Mouse (Mus musculus) ES-Bruce4 (cell line): Measurements from ENCODE around the gene Stpg4. TPM values are rescaled to one million over a fixed set of nuclear protein-coding genes. Genes with fewer than 3 reads are reported as not detected.

Experiments used
- H3K27ac ChIP-seq: 2 replicates; pipeline ENCODE4 v1.5.1; 2012; ENCODE audit warnings: low read length, inconsistent platforms; ENCODE audit not compliant: insufficient read depth
- H3K27me3 ChIP-seq: 2 replicates; pipeline ENCODE4 v1.6.1; 2012; ENCODE audit warnings: mild to moderate bottlenecking, low read length, inconsistent platforms; ENCODE audit not compliant: control insufficient read depth, poor library complexity, insufficient read depth, severe bottlenecking
- H3K36me3 ChIP-seq: 2 replicates; pipeline ENCODE4 v1.6.1; 2012; ENCODE audit warnings: inconsistent platforms, mild to moderate bottlenecking, low read length, moderate library complexity; ENCODE audit not compliant: control insufficient read depth, poor library complexity, insufficient read depth, severe bottlenecking
- H3K4me1 ChIP-seq: one replicate; pipeline ENCODE4 v1.8.1; 2011; ENCODE audit warnings: low read length; ENCODE audit not compliant: control insufficient read depth, insufficient read depth
- H3K4me3 ChIP-seq: 2 replicates; pipeline ENCODE4 v1.5.1; 2011; ENCODE audit warnings: low read depth, mild to moderate bottlenecking, low read length
- H3K9ac ChIP-seq: 2 replicates; pipeline ENCODE4 v1.6.1; 2012; ENCODE audit warnings: low read depth, mild to moderate bottlenecking, inconsistent platforms; ENCODE audit not compliant: poor library complexity, severe bottlenecking
- H3K9me3 ChIP-seq: replicated peaks from 2 replicates; pipeline ENCODE4 v1.6.1; 2012; ENCODE audit warnings: mild to moderate bottlenecking, low read length, inconsistent platforms; ENCODE audit not compliant: control insufficient read depth, poor library complexity, insufficient read depth, severe bottlenecking
- CTCF ChIP-seq: IDR thresholded peaks from one replicate; pipeline ENCODE4 v1.8.1; 2011; ENCODE audit warnings: low read depth, low read length
- EP300 ChIP-seq: IDR thresholded peaks from 2 replicates; pipeline ENCODE4 v1.6.1; 2011; ENCODE audit warnings: low read depth, low read length; ENCODE audit not compliant: insufficient read depth
- POLR2A ChIP-seq: IDR thresholded peaks from one replicate; pipeline ENCODE4 v1.8.1; 2011; ENCODE audit warnings: low read length; ENCODE audit not compliant: insufficient read depth
- polyA plus RNA-seq: library from polyadenylated mRNA; stranded (reverse); fragments of >200 nt; gene quantifications from 2 replicates; pipeline ENCODE4 v1.2.4, GENCODE M21; 2011; ENCODE audit warnings: low read depth; ENCODE audit not compliant: missing spikeins, insufficient read depth, insufficient read length

Gene Stpg4
- polyA plus RNA-seq, 1 experiment = not detected

GRCm38 (mm10) chr17:87375941-87376511 is 51.5 kb downstream of the Stpg4 start:
- H3K4me1 ChIP-seq = peaks cover 8% of the 10 kb centered on the region
- no peak for TF ChIP-seq POLR2A
- no peak for TF ChIP-seq CTCF
- no peak for TF ChIP-seq EP300
- H3K9ac ChIP-seq = no peak overlapping the region
- H3K9me3 ChIP-seq = no peaks in the 10 kb centered on the region
- no peak overlapping the region for H3K4me3 ChIP-seq
- no peak overlapping the region for H3K27ac ChIP-seq
- no peaks in the 10 kb centered on the region for H3K27me3 ChIP-seq
- H3K36me3 ChIP-seq = no peaks in the 10 kb centered on the region

GRCm38 (mm10) chr17:87373327-87373726 is 54.2 kb downstream of the Stpg4 start:
- H3K9me3 ChIP-seq = no peaks in the 10 kb centered on the region
- H3K4me3 ChIP-seq = no peak overlapping the region
- no peak for TF ChIP-seq EP300
- no peaks in the 10 kb centered on the region for H3K27me3 ChIP-seq
- H3K9ac ChIP-seq = no peak overlapping the region
- H3K4me1 ChIP-seq = peaks cover 6% of the 10 kb centered on the region
- no peaks in the 10 kb centered on the region for H3K36me3 ChIP-seq
- no peak overlapping the region for H3K27ac ChIP-seq

- H3K4me1 ChIP-seq = peaks cover 2% of the 10 kb centered on the region
- no peaks in the 10 kb centered on the region for H3K27me3 ChIP-seq
- no peak overlapping the region for H3K9ac ChIP-seq
- no peaks in the 10 kb centered on the region for H3K9me3 ChIP-seq
- no peak overlapping the region for H3K27ac ChIP-seq
- no peak overlapping the region for H3K4me3 ChIP-seq
- no peaks in the 10 kb centered on the region for H3K36me3 ChIP-seq
- TF ChIP-seq POLR2A (no peak), EP300 (no peak), CTCF (no peak)
Observed at GRCm38 (mm10) chr17:87372189-87372588, 55.4 kb downstream of the Stpg4 start.

GRCm38 (mm10) chr17:87369270-87369759 is 58.2 kb downstream of the Stpg4 start:
- no peak overlapping the region for H3K9ac ChIP-seq
- H3K9me3 ChIP-seq = no peaks in the 10 kb centered on the region
- TF ChIP-seq CTCF (no peak), EP300 (no peak), POLR2A (no peak)
- H3K36me3 ChIP-seq = no peaks in the 10 kb centered on the region
- no peak overlapping the region for H3K27ac ChIP-seq
- no peaks in the 10 kb centered on the region for H3K27me3 ChIP-seq
- H3K4me1 ChIP-seq = peaks cover 10% of the 10 kb centered on the region
- H3K4me3 ChIP-seq = no peak overlapping the region

GRCm38 (mm10) chr17:87368481-87368880 is 59.1 kb downstream of the Stpg4 start:
- peaks cover 10% of the 10 kb centered on the region for H3K4me1 ChIP-seq
- no peaks in the 10 kb centered on the region for H3K9me3 ChIP-seq
- H3K27ac ChIP-seq = no peak overlapping the region
- H3K36me3 ChIP-seq = no peaks in the 10 kb centered on the region
- no peak overlapping the region for H3K9ac ChIP-seq
- H3K27me3 ChIP-seq = no peaks in the 10 kb centered on the region
- TF ChIP-seq CTCF (no peak), POLR2A (no peak), EP300 (no peak)
- no peak overlapping the region for H3K4me3 ChIP-seq

GRCm38 (mm10) chr17:87367640-87368039 is 59.9 kb downstream of the Stpg4 start:
- no peaks in the 10 kb centered on the region for H3K36me3 ChIP-seq
- H3K9ac ChIP-seq = no peak overlapping the region
- H3K4me3 ChIP-seq = no peak overlapping the region
- TF ChIP-seq CTCF (no peak), EP300 (no peak), POLR2A (no peak)
- peaks cover 10% of the 10 kb centered on the region for H3K4me1 ChIP-seq
- no peaks in the 10 kb centered on the region for H3K27me3 ChIP-seq
- no peaks in the 10 kb centered on the region for H3K9me3 ChIP-seq
- no peak overlapping the region for H3K27ac ChIP-seq
